Mouse (Mus musculus) MEL (cell line): ENCODE measurements around the gene Gpcpd1. TPM values are rescaled to one million over a fixed set of nuclear protein-coding genes. Genes with fewer than 3 reads are reported as not detected.

Experiments used
- DNase-seq: peaks from one replicate; pipeline ENCODE4 v3.0.0; 2011; ENCODE audit warnings: low read depth, low spot score
- H3K27ac ChIP-seq: 2 replicates; pipeline ENCODE4 v1.5.1; 2012; ENCODE audit warnings: low read depth, mild to moderate bottlenecking, control low read depth, low read length, moderate library complexity; ENCODE audit not compliant: control insufficient read depth
- H3K27me3 ChIP-seq, 2 experiments: fragments of 150-350 bp in 1 of 2; sonication (generic) in 1 of 2; 2 replicates each; pipeline ENCODE4 v1.6.1; 2012; ENCODE audit warnings: low read length in 2 of 2, mild to moderate bottlenecking in 2 of 2, improper control_type of control experiment in 1 of 2, moderate library complexity in 1 of 2; ENCODE audit not compliant: insufficient read depth in 2 of 2, control insufficient read depth in 1 of 2
- H3K36me3 ChIP-seq, 2 experiments: 2 replicates each; pipeline ENCODE4 v1.6.1; 2012 to 2014; ENCODE audit warnings: low read length in 2 of 2, improper control_type of control experiment in 1 of 2, inconsistent platforms in 1 of 2, mild to moderate bottlenecking in 1 of 2; ENCODE audit not compliant: insufficient read depth in 2 of 2, control insufficient read depth in 1 of 2
- H3K4me1 ChIP-seq, 2 experiments: fragments of 150-350 bp in 1 of 2; sonication (generic) in 1 of 2; 2 replicates each; pipeline ENCODE4 v1.6.1; 2012; ENCODE audit warnings: low read length in 2 of 2, improper control_type of control experiment in 1 of 2, mild to moderate bottlenecking in 1 of 2; ENCODE audit not compliant: insufficient read depth in 2 of 2, control insufficient read depth in 1 of 2
- H3K4me3 ChIP-seq, 2 experiments: fragments of 150-350 bp in 1 of 2; sonication (generic) in 1 of 2; 2 replicates each; pipeline ENCODE4 v1.5.1; 2012; ENCODE audit warnings: low read depth in 2 of 2, low read length in 2 of 2, mild to moderate bottlenecking in 2 of 2, moderate library complexity in 2 of 2, control low read depth in 1 of 2, improper control_type of control experiment in 1 of 2; ENCODE audit not compliant: control insufficient read depth in 1 of 2, insufficient read depth in 1 of 2
- H3K79me2 ChIP-seq: 2 replicates; pipeline ENCODE4 v1.6.1; 2012; ENCODE audit warnings: mild to moderate bottlenecking, low read length, moderate library complexity; ENCODE audit not compliant: control insufficient read depth, poor library complexity, insufficient read depth
- H3K9ac ChIP-seq: 2 replicates; pipeline ENCODE4 v1.6.1; 2012; ENCODE audit warnings: low read depth, mild to moderate bottlenecking, control low read depth, low read length, moderate library complexity; ENCODE audit not compliant: control insufficient read depth, poor library complexity, severe bottlenecking
- H3K9me3 ChIP-seq: fragments of 150-350 bp; sonication (generic); replicated peaks from 2 replicates; pipeline ENCODE4 v1.6.1; 2012; ENCODE audit warnings: mild to moderate bottlenecking, low read length, improper control_type of control experiment, moderate library complexity; ENCODE audit not compliant: insufficient read depth
- BHLHE40 ChIP-seq: IDR thresholded peaks from 2 replicates; pipeline ENCODE4 v1.6.1; 2012; ENCODE audit warnings: low read depth, mild to moderate bottlenecking, inconsistent platforms, low read length, improper control_type of control experiment, borderline replicate concordance
- CHD2 ChIP-seq: IDR thresholded peaks from 2 replicates; pipeline ENCODE4 v1.6.1; 2011; ENCODE audit warnings: low read length, improper control_type of control experiment
- CTCF ChIP-seq, 3 experiments: IDR thresholded peaks in 2 of 3; conservative IDR thresholded peaks in 1 of 3; 2 replicates each; pipeline ENCODE4 v1.5.1; 2011 to 2012; ENCODE audit warnings: low read length in 3 of 3, low read depth in 2 of 3, mild to moderate bottlenecking in 2 of 3, improper control_type of control experiment in 1 of 3, inconsistent platforms in 1 of 3, mixed read lengths in 1 of 3, moderate library complexity in 1 of 3; ENCODE audit not compliant: control insufficient read depth in 1 of 3, insufficient read depth in 1 of 3, poor library complexity in 1 of 3, severe bottlenecking in 1 of 3
- ELF1 ChIP-seq: IDR thresholded peaks from 2 replicates; pipeline ENCODE4 v1.6.1; 2014; ENCODE audit warnings: low read depth, mild to moderate bottlenecking, inconsistent platforms, low read length, improper control_type of control experiment, moderate library complexity
- EP300 ChIP-seq, 2 experiments: IDR thresholded peaks; 2 replicates each; pipeline ENCODE4 v1.6.1; 2011; ENCODE audit warnings: improper control_type of control experiment in 2 of 2, low read length in 2 of 2, low read depth in 1 of 2, mild to moderate bottlenecking in 1 of 2
- HCFC1 ChIP-seq: IDR thresholded peaks from 2 replicates; pipeline ENCODE4 v1.6.1; 2012; ENCODE audit warnings: low read depth, mild to moderate bottlenecking, inconsistent platforms, low read length, improper control_type of control experiment, moderate library complexity
- KAT2A ChIP-seq: conservative IDR thresholded peaks from 2 replicates; pipeline ENCODE4 v1.6.1; 2012; ENCODE audit warnings: low read depth, low read length, improper control_type of control experiment, inconsistent platforms
- MAZ ChIP-seq: IDR thresholded peaks from 2 replicates; pipeline ENCODE4 v1.6.1; 2012; ENCODE audit warnings: low read depth, mild to moderate bottlenecking, inconsistent platforms, low read length, improper control_type of control experiment
- MYC ChIP-seq: IDR thresholded peaks from 2 replicates; pipeline ENCODE4 v1.6.1; 2011; ENCODE audit warnings: low read depth, mild to moderate bottlenecking, low read length, improper control_type of control experiment, moderate library complexity
- NELFE ChIP-seq: IDR thresholded peaks from 2 replicates; pipeline ENCODE4 v1.6.1; 2011; ENCODE audit warnings: low read depth, low read length, improper control_type of control experiment
- NRF1 ChIP-seq: IDR thresholded peaks from 2 replicates; pipeline ENCODE4 v1.6.1; 2014; ENCODE audit warnings: low read depth, mild to moderate bottlenecking, inconsistent platforms, low read length, improper control_type of control experiment, moderate library complexity; ENCODE audit not compliant: poor library complexity, insufficient read depth, severe bottlenecking
- POLR2A ChIP-seq, 2 experiments: IDR thresholded peaks; 2 replicates each; pipeline ENCODE4 v1.6.1; 2011 to 2012; ENCODE audit warnings: low read length in 2 of 2, mild to moderate bottlenecking in 2 of 2, control low read depth in 1 of 2, improper control_type of control experiment in 1 of 2, low read depth in 1 of 2, moderate library complexity in 1 of 2; ENCODE audit not compliant: control insufficient read depth in 1 of 2, insufficient read depth in 1 of 2, poor library complexity in 1 of 2
- POLR2AphosphoS2 ChIP-seq: IDR thresholded peaks from 2 replicates; pipeline ENCODE4 v1.6.1; 2011; ENCODE audit warnings: low read length, improper control_type of control experiment
- POLR2AphosphoS5 ChIP-seq: IDR thresholded peaks from 2 replicates; pipeline ENCODE4 v1.6.1; 2012; ENCODE audit warnings: low read depth, borderline replicate concordance, mild to moderate bottlenecking, inconsistent platforms, low read length, moderate library complexity, mixed read lengths
- SIN3A ChIP-seq: IDR thresholded peaks from 2 replicates; pipeline ENCODE4 v1.6.1; 2012; ENCODE audit warnings: low read length, improper control_type of control experiment, inconsistent platforms
- SMC3 ChIP-seq: IDR thresholded peaks from 2 replicates; pipeline ENCODE4 v1.6.1; 2011; ENCODE audit warnings: low read depth, low read length, improper control_type of control experiment
- TBP ChIP-seq: IDR thresholded peaks from 2 replicates; pipeline ENCODE4 v1.8.0; 2011; ENCODE audit warnings: low read depth, low read length, improper control_type of control experiment
- UBTF ChIP-seq: IDR thresholded peaks from 2 replicates; pipeline ENCODE4 v1.6.1; 2012; ENCODE audit warnings: low read depth, mild to moderate bottlenecking, inconsistent platforms, low read length, improper control_type of control experiment, moderate library complexity, borderline replicate concordance; ENCODE audit not compliant: insufficient read depth
- USF1 ChIP-seq: IDR thresholded peaks from 2 replicates; pipeline ENCODE4 v1.6.1; 2014; ENCODE audit warnings: low read depth, mild to moderate bottlenecking, inconsistent platforms, low read length, improper control_type of control experiment, moderate library complexity
- polyA plus RNA-seq, 2 experiments: library from polyadenylated mRNA; stranded (reverse) in 1 of 2; unstranded in 1 of 2; fragments of >175 nt in 1 of 2; fragments of >200 nt in 1 of 2; gene quantifications; 2 replicates each; pipeline versions ENCODE4 v1.2.1 to v1.2.4; 2012; ENCODE audit warnings: low replicate concordance in 2 of 2, low read depth in 1 of 2; ENCODE audit not compliant: insufficient read length in 2 of 2, insufficient read depth in 1 of 2, missing spikeins in 1 of 2
- total RNA-seq: library from RNA; depleted of rRNA; stranded (reverse); fragments of 300-350 nt; gene quantifications from 2 replicates; pipeline ENCODE4 v1.2.3, GENCODE M21; 2012

Gene Gpcpd1
- total and polyA plus RNA-seq, 3 experiments, result 2.9 to 4.5 TPM; not detected in 1

GRCm38 (mm10) chr2:132518021-132518901, 69.3 kb downstream of the Gpcpd1 start:
- no peaks in the 10 kb centered on the region for H3K9me3 ChIP-seq
- peak; percentile 35 for DNase-seq
- H3K4me3 ChIP-seq, result peak overlapping the region; percentile 16 to 28; a peak in 2 of 4 replicates
- H3K79me2 ChIP-seq, result no peaks in the 10 kb centered on the region
- no peak overlapping the region for H3K27ac ChIP-seq
- H3K4me1 ChIP-seq, result peaks cover 0 to 22% of the 10 kb centered on the region in 2 experiments; a peak in 3 of 4 replicates
- no peak overlapping the region for H3K9ac ChIP-seq
- H3K36me3 ChIP-seq, result peaks cover 0 to 7% of the 10 kb centered on the region in 2 experiments; a peak in 2 of 4 replicates
- TF ChIP-seq POLR2A (IDR thresholded peaks at IDR 0.05; ENCODE audit: control insufficient read depth in 1 of 2, insufficient read depth in 1 of 2, low read depth in 1 of 2, low read length in 2 of 2, poor library complexity in 1 of 2), result no peak
- 0 out of 4 replicates have a peak, but pooled peaks of 1 of the 2 experiments have one; percentile 3 for TF ChIP-seq EP300 (IDR thresholded peaks at IDR 0.05; ENCODE audit: low read depth in 1 of 2, low read length in 2 of 2)
- TF ChIP-seq HCFC1, result no peak
- TF ChIP-seq CTCF (IDR thresholded peaks at IDR 0.05 in 2 of 3, conservative IDR thresholded peaks at IDR 0.05 in 1 of 3; ENCODE audit: control insufficient read depth in 1 of 3, insufficient read depth in 1 of 3, low read depth in 2 of 3, low read length in 3 of 3, poor library complexity in 1 of 3, severe bottlenecking in 1 of 3), result no peak
- TF ChIP-seq POLR2AphosphoS5, result no peak
- TF ChIP-seq, all 39 proteins: peak for 1
- H3K27me3 ChIP-seq, result no peaks in the 10 kb centered on the region

- H3K9me3 ChIP-seq, result no peaks in the 10 kb centered on the region
- TF ChIP-seq CTCF (IDR thresholded peaks at IDR 0.05 in 2 of 3, conservative IDR thresholded peaks at IDR 0.05 in 1 of 3; ENCODE audit: control insufficient read depth in 1 of 3, insufficient read depth in 1 of 3, low read depth in 2 of 3, low read length in 3 of 3, poor library complexity in 1 of 3, severe bottlenecking in 1 of 3), result no peak
- TF ChIP-seq NELFE, result no peak
- TF ChIP-seq POLR2A (IDR thresholded peaks at IDR 0.05; ENCODE audit: control insufficient read depth in 1 of 2, insufficient read depth in 1 of 2, low read depth in 1 of 2, low read length in 2 of 2, poor library complexity in 1 of 2), result no peak
- no peak for TF ChIP-seq POLR2AphosphoS2
- TF ChIP-seq POLR2AphosphoS5, result no peak
- TF ChIP-seq, all 39 proteins: peak for 0
- peaks cover 0 to 7% of the 10 kb centered on the region in 2 experiments; a peak in 2 of 4 replicates for H3K36me3 ChIP-seq
- H3K4me3 ChIP-seq, result no peak overlapping the region
- H3K27me3 ChIP-seq, result no peaks in the 10 kb centered on the region
- peaks cover 0 to 29% of the 10 kb centered on the region in 2 experiments; a peak in 3 of 4 replicates for H3K4me1 ChIP-seq
- H3K27ac ChIP-seq, result no peak overlapping the region
- no peaks in the 10 kb centered on the region for H3K79me2 ChIP-seq
- H3K9ac ChIP-seq, result no peak overlapping the region
- no peak for DNase-seq
Measured at GRCm38 (mm10) chr2:132517194-132517836, 70.2 kb downstream of the Gpcpd1 start.

GRCm38 (mm10) chr2:132516130-132517030, 71.1 kb downstream of the Gpcpd1 start:
- Histone ChIP-seq H3K4me3 (no peak overlapping the region), H3K27ac (no peak overlapping the region), H3K4me1 (peaks cover 0 to 29% of the 10 kb centered on the region in 2 experiments; a peak in 3 of 4 replicates), H3K9ac (no peak overlapping the region), H3K79me2 (no peaks in the 10 kb centered on the region), H3K36me3 (peaks cover 0 to 7% of the 10 kb centered on the region in 2 experiments; a peak in 2 of 4 replicates), H3K27me3 (no peaks in the 10 kb centered on the region), H3K9me3 (no peaks in the 10 kb centered on the region)
- peak; percentile 85 for DNase-seq
- no peak for TF ChIP-seq BHLHE40
- no peak for TF ChIP-seq CHD2
- no peak for TF ChIP-seq POLR2AphosphoS2
- no peak for TF ChIP-seq USF1
- no peak for TF ChIP-seq KAT2A
- TF ChIP-seq TBP, result no peak
- peak; percentile 39; the same call in 1 of the 2 replicates for TF ChIP-seq MAZ
- TF ChIP-seq NRF1, result no peak
- TF ChIP-seq MYC, result peak; percentile 76
- no peak for TF ChIP-seq EP300 (IDR thresholded peaks at IDR 0.05; ENCODE audit: low read depth in 1 of 2, low read length in 2 of 2)
- no peak for TF ChIP-seq ELF1
- TF ChIP-seq UBTF, result no peak
- peak; percentile 57 for TF ChIP-seq SIN3A
- peak; percentile 92 for TF ChIP-seq SMC3
